Mouse (Mus musculus): ENCODE data around the gene Nfix. TPM values are rescaled to one million over a fixed set of nuclear protein-coding genes. Genes with fewer than 3 reads are reported as not detected.

Gene Nfix
- polyA plus RNA-seq, 1 experiment, result 22.1 TPM

DNA sequence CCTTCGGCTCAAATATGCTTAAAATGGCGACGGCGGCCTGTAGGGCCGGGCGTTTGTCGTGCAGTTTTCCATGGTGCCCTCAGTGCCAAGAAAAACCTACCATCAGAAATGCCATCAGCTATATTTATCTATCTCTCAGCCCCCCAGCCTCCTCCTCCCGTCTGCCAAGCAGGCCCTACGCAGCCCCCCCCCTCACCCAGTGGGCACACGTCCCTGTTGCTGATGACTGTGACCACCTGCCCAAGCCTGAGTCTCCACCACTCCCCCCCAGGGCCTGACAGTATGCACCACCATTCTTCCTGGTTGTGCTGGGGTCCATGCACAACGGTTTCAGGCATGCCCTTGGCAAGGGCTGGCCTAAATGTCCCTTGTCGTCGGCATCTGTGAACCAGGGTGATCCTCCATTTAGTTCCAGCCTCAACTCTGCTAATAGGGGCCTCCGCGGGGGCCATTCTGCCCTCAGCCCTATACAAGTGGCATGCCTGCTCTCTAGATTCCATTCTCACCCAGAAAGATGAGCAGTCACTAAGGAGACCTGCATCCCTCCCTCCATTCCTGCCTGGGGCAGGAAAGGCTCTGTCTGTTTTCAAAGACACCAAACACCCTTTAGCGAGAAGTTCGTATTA lies 35.2 kb downstream of the Nfix start:
- H3K27ac ChIP-seq (ENCODE audit: insufficient read depth, low read depth, low read length), result no peak overlapping the region
- H3K27me3 ChIP-seq (replicated peaks; ENCODE audit: control insufficient read depth, insufficient read depth, low read length), result no peaks in the 10 kb centered on the region
- DNase-seq, result no peak
- no peak overlapping the region for H3K4me3 ChIP-seq (ENCODE audit: insufficient read depth, low read depth, low read length)
- no peaks in the 10 kb centered on the region for H3K36me3 ChIP-seq (ENCODE audit: control insufficient read depth, insufficient read depth, low read length)
- TF ChIP-seq POLR2A (IDR thresholded peaks at IDR 0.05; ENCODE audit: low read depth, low read length) (no peak), CTCF (conservative IDR thresholded peaks at IDR 0.05; ENCODE audit: insufficient read depth, insufficient read length, low read depth, low read length) (no peak)
- no peaks in the 10 kb centered on the region for H3K4me1 ChIP-seq (ENCODE audit: control insufficient read depth, insufficient read depth, low read length)
- 88% methylated on average over 17 of the region's 17 CpGs for WGBS

DNA sequence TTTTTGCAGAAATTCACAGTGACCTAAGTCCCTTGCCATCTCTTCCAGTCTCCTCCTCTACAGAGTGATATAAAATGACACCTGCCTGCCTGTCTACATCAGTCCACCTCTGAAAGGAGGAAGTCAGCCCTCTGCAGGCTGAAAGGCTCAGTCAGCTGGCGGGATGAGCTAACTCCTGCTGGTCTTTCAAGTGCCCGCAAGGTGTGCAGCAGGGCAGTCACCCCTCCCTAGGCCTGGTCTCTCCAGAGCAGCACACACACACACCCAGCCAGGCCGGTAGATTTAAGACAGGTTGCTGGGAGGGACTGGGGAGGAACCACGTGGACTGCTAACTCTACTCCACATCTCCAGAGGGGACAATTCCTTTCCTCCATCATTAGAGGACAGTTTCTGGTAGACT lies 36.0 kb downstream of the Nfix start:
- H3K4me3 ChIP-seq (ENCODE audit: insufficient read depth, low read depth, low read length), result no peak overlapping the region
- H3K36me3 ChIP-seq (ENCODE audit: control insufficient read depth, insufficient read depth, low read length), result no peaks in the 10 kb centered on the region
- no peak for DNase-seq
- H3K27me3 ChIP-seq (replicated peaks; ENCODE audit: control insufficient read depth, insufficient read depth, low read length), result no peaks in the 10 kb centered on the region
- H3K4me1 ChIP-seq (ENCODE audit: control insufficient read depth, insufficient read depth, low read length), result no peaks in the 10 kb centered on the region
- H3K27ac ChIP-seq (ENCODE audit: insufficient read depth, low read depth, low read length), result no peak overlapping the region
- TF ChIP-seq CTCF (conservative IDR thresholded peaks at IDR 0.05; ENCODE audit: insufficient read depth, insufficient read length, low read depth, low read length) (no peak), POLR2A (IDR thresholded peaks at IDR 0.05; ENCODE audit: low read depth, low read length) (no peak)
- 57% methylated on average over 4 of the region's 4 CpGs for WGBS

DNA sequence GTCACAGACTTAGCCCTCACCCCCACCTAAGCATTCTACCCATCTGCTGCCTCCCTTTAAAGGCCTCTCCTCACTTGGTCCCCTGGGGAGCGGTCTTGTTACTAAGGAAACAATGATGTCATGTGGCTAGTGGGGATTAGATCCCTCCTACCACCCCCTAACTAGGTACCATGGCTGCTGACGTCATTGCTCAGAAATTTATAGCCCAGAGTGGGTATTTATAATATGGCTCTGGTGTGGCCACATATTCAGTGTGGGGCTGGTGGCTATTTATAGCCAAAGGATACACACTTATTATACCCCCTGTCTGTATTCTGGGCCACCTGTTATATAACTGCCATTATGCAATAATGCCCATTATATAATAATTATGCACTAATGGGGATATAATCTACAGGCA lies 39.2 kb downstream of the Nfix start:
- 80% methylated on average over 2 of the region's 2 CpGs for WGBS
- H3K27me3 ChIP-seq (replicated peaks; ENCODE audit: control insufficient read depth, insufficient read depth, low read length), result no peaks in the 10 kb centered on the region
- TF ChIP-seq POLR2A (IDR thresholded peaks at IDR 0.05; ENCODE audit: low read depth, low read length), result no peak
- no peak for TF ChIP-seq CTCF (conservative IDR thresholded peaks at IDR 0.05; ENCODE audit: insufficient read depth, insufficient read length, low read depth, low read length)

GRCm38 (mm10) chr8:84760405-84760805 lies 39.7 kb downstream of the Nfix start:
- WGBS, result 71% methylated on average over 7 of the region's 7 CpGs
- Histone ChIP-seq H3K4me3 (ENCODE audit: insufficient read depth, low read depth, low read length) (no peak overlapping the region), H3K27ac (ENCODE audit: insufficient read depth, low read depth, low read length) (no peak overlapping the region), H3K27me3 (replicated peaks; ENCODE audit: control insufficient read depth, insufficient read depth, low read length) (no peaks in the 10 kb centered on the region), H3K36me3 (ENCODE audit: control insufficient read depth, insufficient read depth, low read length) (no peaks in the 10 kb centered on the region), H3K4me1 (ENCODE audit: control insufficient read depth, insufficient read depth, low read length) (no peaks in the 10 kb centered on the region)
- TF ChIP-seq CTCF (conservative IDR thresholded peaks at IDR 0.05; ENCODE audit: insufficient read depth, insufficient read length, low read depth, low read length) (no peak), POLR2A (IDR thresholded peaks at IDR 0.05; ENCODE audit: low read depth, low read length) (no peak)
- DNase-seq, result no peak

More for the DNA sequence above, 39.2 kb downstream of the Nfix start:
- Histone ChIP-seq H3K4me1 (ENCODE audit: control insufficient read depth, insufficient read depth, low read length) (no peaks in the 10 kb centered on the region), H3K36me3 (ENCODE audit: control insufficient read depth, insufficient read depth, low read length) (no peaks in the 10 kb centered on the region), H3K27ac (ENCODE audit: insufficient read depth, low read depth, low read length) (no peak overlapping the region), H3K4me3 (ENCODE audit: insufficient read depth, low read depth, low read length) (no peak overlapping the region)
- DNase-seq, result no peak

- WGBS, result 91% methylated on average over 10 of the region's 10 CpGs
- Histone ChIP-seq H3K36me3 (ENCODE audit: control insufficient read depth, insufficient read depth, low read length) (no peaks in the 10 kb centered on the region), H3K4me3 (ENCODE audit: insufficient read depth, low read depth, low read length) (no peak overlapping the region), H3K4me1 (ENCODE audit: control insufficient read depth, insufficient read depth, low read length) (no peaks in the 10 kb centered on the region), H3K27me3 (replicated peaks; ENCODE audit: control insufficient read depth, insufficient read depth, low read length) (no peaks in the 10 kb centered on the region), H3K27ac (ENCODE audit: insufficient read depth, low read depth, low read length) (no peak overlapping the region)
- TF ChIP-seq CTCF (conservative IDR thresholded peaks at IDR 0.05; ENCODE audit: insufficient read depth, insufficient read length, low read depth, low read length), result no peak
- no peak for TF ChIP-seq POLR2A (IDR thresholded peaks at IDR 0.05; ENCODE audit: low read depth, low read length)
- DNase-seq, result no peak
Measured at GRCm38 (mm10) chr8:84759718-84760117, 40.4 kb downstream of the Nfix start.

- WGBS, result 69% methylated on average over 7 of the region's 7 CpGs
- Histone ChIP-seq H3K4me3 (ENCODE audit: insufficient read depth, low read depth, low read length) (no peak overlapping the region), H3K27me3 (replicated peaks; ENCODE audit: control insufficient read depth, insufficient read depth, low read length) (no peaks in the 10 kb centered on the region), H3K4me1 (ENCODE audit: control insufficient read depth, insufficient read depth, low read length) (no peaks in the 10 kb centered on the region), H3K36me3 (ENCODE audit: control insufficient read depth, insufficient read depth, low read length) (no peaks in the 10 kb centered on the region), H3K27ac (ENCODE audit: insufficient read depth, low read depth, low read length) (no peak overlapping the region)
- TF ChIP-seq POLR2A (IDR thresholded peaks at IDR 0.05; ENCODE audit: low read depth, low read length) (no peak), CTCF (conservative IDR thresholded peaks at IDR 0.05; ENCODE audit: insufficient read depth, insufficient read length, low read depth, low read length) (peak; percentile 87)
- DNase-seq, result peak; percentile 59
Measured at GRCm38 (mm10) chr8:84759126-84759525, 41.0 kb downstream of the Nfix start.

- no peaks in the 10 kb centered on the region for H3K27me3 ChIP-seq (replicated peaks; ENCODE audit: control insufficient read depth, insufficient read depth, low read length)
- no peak for DNase-seq
- WGBS, result 98% methylated on average over 3 of the region's 3 CpGs
- no peak overlapping the region for H3K4me3 ChIP-seq (ENCODE audit: insufficient read depth, low read depth, low read length)
- no peak for TF ChIP-seq POLR2A (IDR thresholded peaks at IDR 0.05; ENCODE audit: low read depth, low read length)
- TF ChIP-seq CTCF (conservative IDR thresholded peaks at IDR 0.05; ENCODE audit: insufficient read depth, insufficient read length, low read depth, low read length), result no peak
- H3K27ac ChIP-seq (ENCODE audit: insufficient read depth, low read depth, low read length), result no peak overlapping the region
- H3K4me1 ChIP-seq (ENCODE audit: control insufficient read depth, insufficient read depth, low read length), result no peaks in the 10 kb centered on the region
- H3K36me3 ChIP-seq (ENCODE audit: control insufficient read depth, insufficient read depth, low read length), result no peaks in the 10 kb centered on the region
Measured at GRCm38 (mm10) chr8:84758308-84758707, 41.8 kb downstream of the Nfix start.

Data from kidney, adult 2 months (tissue).